Mouse (Mus musculus) adrenal gland, postnatal 14 days (tissue): ENCODE data around the gene Olfr1065. TPM values are rescaled to one million over a fixed set of nuclear protein-coding genes. Genes with fewer than 3 reads are reported as not detected.
A peak's percentile ranks its signal among the peaks of the same experiment; 100 is the strongest.
"Not testable (repeated sequence)": the region's sequence is repeated elsewhere in the genome, so short reads cannot be mapped to it uniquely, and the experiment has no call there.

Experiments
- DNase-seq: peaks from one replicate; pipeline ENCODE4 v3.0.0; 2021; ENCODE audit warnings: mixed read lengths
- long read RNA-seq, 2 experiments: library from polyadenylated mRNA; stranded (forward); transcript quantifications; one replicate each; pipeline ENCODE4 v2.0.0; 2021
- total RNA-seq: library from RNA; stranded (reverse); gene quantifications from 2 replicates; pipeline ENCODE4 v1.2.3, GENCODE M21; 2021

Olfr1065 gene
- not detected in 2 replicates for total RNA-seq
- long read RNA-seq, experiment 1: 0 reads
- long read RNA-seq, experiment 2: 0 reads

GRCm38 (mm10) chr2:86450491-86450890, at the start of gene Olfr1065:
TSS of gene Olfr1065 (minus strand) at chr2:86450591.
- DNase-seq: not testable (repeated sequence)

- DNase-seq: no peak
Observed at GRCm38 (mm10) chr2:86487286-86487685, 36.9 kb upstream of the Olfr1065 start, which contains the start of gene Olfr228. TSS of gene Olfr228 (minus strand) at chr2:86487386.

DNA sequence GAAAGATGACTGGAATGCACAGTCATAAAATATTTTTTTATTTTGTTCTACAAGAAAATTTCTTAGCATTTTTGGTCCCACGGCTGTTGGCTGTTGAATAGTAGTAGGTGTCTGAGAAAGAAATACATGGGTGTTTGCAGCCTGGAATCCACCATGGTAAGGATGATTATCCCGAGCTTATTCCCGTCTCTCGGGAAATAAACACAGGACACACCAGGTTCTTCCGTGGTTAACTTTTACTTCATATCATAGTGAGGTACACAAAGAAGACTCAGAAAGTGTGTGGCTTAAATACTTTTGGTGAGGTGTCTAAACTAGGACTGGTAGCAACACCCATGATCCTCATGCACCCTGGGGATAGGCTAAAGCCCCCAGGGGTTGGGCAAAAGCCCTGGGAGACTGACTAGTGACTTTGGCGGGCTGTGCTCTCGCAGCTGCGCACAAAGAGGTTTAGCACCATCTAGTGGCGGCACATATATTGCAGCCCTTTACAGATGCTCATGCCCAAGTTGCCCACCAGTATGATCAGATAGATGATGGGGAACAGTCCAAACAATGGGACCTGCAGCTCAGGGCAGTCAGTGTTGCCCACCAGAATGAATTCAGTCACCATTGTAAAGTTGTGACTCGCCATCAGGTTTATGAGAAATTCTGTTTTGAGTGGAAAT, 14.2 kb upstream of the Olfr1065 start:
- DNase-seq: peak; percentile 48

GRCm38 (mm10) chr2:86460434-86460833, 10.0 kb upstream of the Olfr1065 start:
- no peak for DNase-seq

DNA sequence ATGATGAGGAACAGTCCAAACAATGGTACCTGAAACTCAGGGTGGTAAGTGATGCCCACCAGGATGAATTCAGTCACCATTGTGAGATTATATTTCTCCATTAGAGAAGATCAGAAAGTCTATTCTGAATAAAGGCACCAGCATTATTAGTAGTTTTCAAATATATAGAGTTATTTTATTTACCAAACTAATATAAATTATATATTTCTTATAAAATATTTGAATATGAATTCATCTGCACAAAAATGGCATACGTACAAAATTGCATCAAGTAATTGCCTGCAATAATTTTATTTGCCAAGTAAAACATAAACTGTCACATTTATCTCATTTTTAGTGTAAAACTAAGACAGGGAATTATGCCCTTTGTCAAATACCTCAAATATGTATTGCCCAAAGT, 5.8 kb upstream of the Olfr1065 start, which contains the start of gene Olfr1066:
TSS of gene Olfr1066 (minus strand) at position 101 of the 400 bp plus-strand sequence.
- no peak for DNase-seq

GRCm38 (mm10) chr2:86442101-86442500, 8.3 kb downstream of the Olfr1065 start:
- not testable (repeated sequence) for DNase-seq

- DNase-seq: not testable (repeated sequence)
Observed at GRCm38 (mm10) chr2:86428511-86428910, 21.9 kb downstream of the Olfr1065 start.

DNA sequence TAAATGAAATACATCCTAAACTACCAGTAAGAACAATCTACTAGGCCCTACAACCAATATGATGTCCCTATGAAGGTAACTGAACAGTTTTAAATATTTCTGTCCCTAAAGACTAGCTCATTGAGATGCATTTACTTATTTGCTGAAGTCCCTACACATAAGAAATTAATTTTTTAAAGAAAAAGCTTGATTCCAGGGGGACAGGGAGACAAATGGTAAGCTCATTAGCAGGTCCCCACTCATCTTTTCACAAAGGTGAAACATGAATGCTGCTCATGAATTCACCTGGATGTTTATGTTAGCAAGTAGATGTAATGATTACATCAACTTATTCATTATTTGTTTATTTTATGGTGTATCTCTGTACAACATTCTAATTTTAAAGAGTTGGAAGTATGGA, 23.7 kb downstream of the Olfr1065 start, which contains the start of gene Olfr1062:
TSS of gene Olfr1062 (minus strand) at position 101 of the 400 bp plus-strand sequence.
- DNase-seq: not testable (repeated sequence)

DNA sequence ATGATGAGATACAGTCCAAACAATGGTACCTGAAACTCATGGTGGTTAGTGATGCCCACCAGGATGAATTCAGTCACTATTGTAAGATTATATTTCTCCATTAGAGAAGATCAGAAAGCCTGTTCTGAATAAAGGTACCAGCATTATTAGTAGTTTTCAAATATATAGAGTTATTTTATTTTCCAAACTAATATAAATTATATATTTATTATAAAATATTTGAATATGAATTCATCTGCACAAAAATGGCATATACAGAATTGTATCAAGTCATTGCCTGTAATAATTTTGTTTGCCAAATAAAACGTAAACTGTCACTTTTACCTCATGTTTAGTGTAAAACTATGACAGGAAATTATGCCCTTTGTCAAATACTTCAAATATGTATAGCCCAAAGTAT, 36.4 kb downstream of the Olfr1065 start, which contains the start of gene Olfr1061:
TSS of gene Olfr1061 (minus strand) at position 101 of the 400 bp plus-strand sequence.
- DNase-seq: no peak

DNA sequence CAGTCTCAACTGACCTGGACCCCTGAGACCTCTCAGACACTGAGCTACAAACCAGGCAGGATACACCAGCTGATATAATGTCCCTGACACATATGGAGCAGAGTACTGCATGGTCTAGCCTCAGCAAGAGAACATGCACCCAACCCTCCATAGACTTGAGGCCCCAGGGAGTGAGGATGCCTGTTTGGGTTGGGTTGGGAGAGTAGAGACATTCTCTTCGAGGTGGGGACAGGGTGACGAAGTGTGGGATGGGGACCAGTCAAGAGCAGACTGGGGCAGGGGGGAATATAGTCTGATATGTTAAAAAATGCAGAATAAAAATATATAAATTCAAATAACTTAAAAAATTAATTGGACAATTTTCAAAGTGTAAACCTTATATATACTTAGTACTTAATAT, 55.3 kb downstream of the Olfr1065 start:
- DNase-seq: no peak

Other genes starting within 250 kb of the Olfr1065 start
- not detected in 2 replicates for gene Olfr1045, start 247.6 kb downstream of the Olfr1065 start, total RNA-seq
- not detected in 2 replicates for gene Olfr1046, start 231.3 kb downstream of the Olfr1065 start, total RNA-seq
- gene Olfr1047, start 219.2 kb downstream of the Olfr1065 start, total RNA-seq: not detected in 2 replicates
- gene Olfr1048, start 210.3 kb downstream of the Olfr1065 start, total RNA-seq: not detected in 2 replicates
- not detected in 2 replicates for gene Olfr1049, start 192.3 kb downstream of the Olfr1065 start, total RNA-seq
- gene Olfr1051, start 171.5 kb downstream of the Olfr1065 start, total RNA-seq: not detected in 2 replicates
- gene Olfr1052, start 158.1 kb downstream of the Olfr1065 start, total RNA-seq: not detected in 2 replicates
- not detected in 2 replicates for gene Olfr1053, start 135.3 kb downstream of the Olfr1065 start, total RNA-seq
- not detected in 2 replicates for gene Olfr1054, start 115.2 kb downstream of the Olfr1065 start, total RNA-seq
- gene Olfr1055, start 100.3 kb downstream of the Olfr1065 start, total RNA-seq: not detected in 2 replicates
- not detected in 2 replicates for gene Olfr1056, start 88.1 kb downstream of the Olfr1065 start, total RNA-seq
- not detected in 2 replicates for gene Olfr1057, start 72.2 kb downstream of the Olfr1065 start, total RNA-seq
- not detected in 2 replicates for gene Olfr1058, start 62.0 kb downstream of the Olfr1065 start, total RNA-seq
- not detected in 2 replicates for gene Olfr1061, start 36.5 kb downstream of the Olfr1065 start, total RNA-seq
- not detected in 2 replicates for gene Olfr1062, start 23.8 kb downstream of the Olfr1065 start, total RNA-seq
- gene Olfr1066, start 5.7 kb upstream of the Olfr1065 start, total RNA-seq: not detected in 2 replicates
- not detected in 2 replicates for gene Olfr228, start 36.8 kb upstream of the Olfr1065 start, total RNA-seq
- gene Olfr1076, start 57.9 kb upstream of the Olfr1065 start, total RNA-seq: not detected in 2 replicates
- not detected in 2 replicates for gene Olfr1079, start 91.9 kb upstream of the Olfr1065 start, total RNA-seq
- not detected in 2 replicates for gene Olfr1080, start 107.6 kb upstream of the Olfr1065 start, total RNA-seq
- not detected in 2 replicates for gene Olfr1082, start 148.4 kb upstream of the Olfr1065 start, total RNA-seq
- gene Olfr1084, start 189.1 kb upstream of the Olfr1065 start, total RNA-seq: not detected in 2 replicates
- not detected in 2 replicates for gene Olfr1085, start 211.4 kb upstream of the Olfr1065 start, total RNA-seq
- not detected in 2 replicates for gene Olfr1086, start 229.5 kb upstream of the Olfr1065 start, total RNA-seq
- not detected in 2 replicates for gene Olfr1087, start 247.8 kb upstream of the Olfr1065 start, total RNA-seq